Mouse (Mus musculus) gastrocnemius, adult 8-10 months (tissue): ENCODE results near the gene Astn1. TPM values are rescaled to one million over a fixed set of nuclear protein-coding genes. Genes with fewer than 3 reads are reported as not detected.

Experiments used
- DNase-seq, 2 experiments: peaks; one replicate each; pipeline ENCODE4 v3.0.0; 2022; ENCODE audit warnings: low spot score in 2 of 2
- total RNA-seq, 4 experiments: library from RNA; stranded (reverse); gene quantifications; 2 replicates each; pipeline ENCODE4 v1.2.4; 2022

Gene Astn1
- total RNA-seq, 4 experiments from 2014 or later = 0.11 to 0.70 (median 0.37) TPM

GRCm38 (mm10) chr1:158516558-158516957 lies 154.5 kb downstream of the Astn1 start:
- no peak for DNase-seq

- no peak for DNase-seq
Measured at GRCm38 (mm10) chr1:158536195-158536594, 174.1 kb downstream of the Astn1 start.

GRCm38 (mm10) chr1:158536867-158537266 lies 174.8 kb downstream of the Astn1 start:
- DNase-seq = no peak

GRCm38 (mm10) chr1:158545095-158545494 lies 183.0 kb downstream of the Astn1 start:
- no peak for DNase-seq

GRCm38 (mm10) chr1:158546513-158546912 lies 184.4 kb downstream of the Astn1 start:
- DNase-seq = no peak

GRCm38 (mm10) chr1:158547592-158548211 lies 185.6 kb downstream of the Astn1 start:
- no peak for DNase-seq

- DNase-seq = no peak
Measured at GRCm38 (mm10) chr1:158548319-158548718, 186.2 kb downstream of the Astn1 start.

- no peak for DNase-seq
Measured at GRCm38 (mm10) chr1:158549616-158550015, 187.5 kb downstream of the Astn1 start.

- no peak for DNase-seq
Measured at GRCm38 (mm10) chr1:158551951-158552350, 189.9 kb downstream of the Astn1 start.

GRCm38 (mm10) chr1:158553341-158553740 lies 191.3 kb downstream of the Astn1 start:
- DNase-seq = no peak

- no peak for DNase-seq
Measured at GRCm38 (mm10) chr1:158554020-158554505, 192.0 kb downstream of the Astn1 start.

- DNase-seq = no peak
Measured at GRCm38 (mm10) chr1:158573168-158573567, 211.1 kb downstream of the Astn1 start.

GRCm38 (mm10) chr1:158573597-158573996 lies 211.5 kb downstream of the Astn1 start:
- no peak for DNase-seq

GRCm38 (mm10) chr1:158575997-158576396 lies 213.9 kb downstream of the Astn1 start:
- DNase-seq = no peak

GRCm38 (mm10) chr1:158581806-158582205 lies 219.7 kb downstream of the Astn1 start:
- no peak for DNase-seq

- no peak for DNase-seq
Measured at GRCm38 (mm10) chr1:158588903-158589302, 226.8 kb downstream of the Astn1 start.

GRCm38 (mm10) chr1:158596726-158597448 lies 234.8 kb downstream of the Astn1 start:
- DNase-seq = no peak

- DNase-seq = no peak
Measured at GRCm38 (mm10) chr1:158597996-158598395, 235.9 kb downstream of the Astn1 start.

- DNase-seq = no peak
Measured at GRCm38 (mm10) chr1:158599435-158599834, 237.4 kb downstream of the Astn1 start.

- no peak for DNase-seq
Measured at GRCm38 (mm10) chr1:158603056-158603455, 241.0 kb downstream of the Astn1 start.

- DNase-seq = no peak
Measured at GRCm38 (mm10) chr1:158604149-158604548, 242.1 kb downstream of the Astn1 start.

- no peak for DNase-seq
Measured at GRCm38 (mm10) chr1:158605597-158605996, 243.5 kb downstream of the Astn1 start.

- no peak for DNase-seq
Measured at GRCm38 (mm10) chr1:158606324-158606723, 244.3 kb downstream of the Astn1 start.
